Mouse (Mus musculus): Measurements from ENCODE around the gene Rxra.
A peak's percentile ranks its signal among the peaks of the same experiment; 100 is the strongest.

Gene Rxra

GRCm38 (mm10) chr2:27671633-27672091 lies 4.6 kb upstream of the Rxra start:
- no peak for DNase-seq

GRCm38 (mm10) chr2:27676478-27677325 lies 462 bp downstream of the Rxra start:
- peak; percentile 39 for DNase-seq

- DNase-seq = peak; percentile 35
Measured at GRCm38 (mm10) chr2:27677411-27678310, 1.4 kb downstream of the Rxra start.

- no peak for DNase-seq
Measured at GRCm38 (mm10) chr2:27678331-27678730, 2.1 kb downstream of the Rxra start.

DNA sequence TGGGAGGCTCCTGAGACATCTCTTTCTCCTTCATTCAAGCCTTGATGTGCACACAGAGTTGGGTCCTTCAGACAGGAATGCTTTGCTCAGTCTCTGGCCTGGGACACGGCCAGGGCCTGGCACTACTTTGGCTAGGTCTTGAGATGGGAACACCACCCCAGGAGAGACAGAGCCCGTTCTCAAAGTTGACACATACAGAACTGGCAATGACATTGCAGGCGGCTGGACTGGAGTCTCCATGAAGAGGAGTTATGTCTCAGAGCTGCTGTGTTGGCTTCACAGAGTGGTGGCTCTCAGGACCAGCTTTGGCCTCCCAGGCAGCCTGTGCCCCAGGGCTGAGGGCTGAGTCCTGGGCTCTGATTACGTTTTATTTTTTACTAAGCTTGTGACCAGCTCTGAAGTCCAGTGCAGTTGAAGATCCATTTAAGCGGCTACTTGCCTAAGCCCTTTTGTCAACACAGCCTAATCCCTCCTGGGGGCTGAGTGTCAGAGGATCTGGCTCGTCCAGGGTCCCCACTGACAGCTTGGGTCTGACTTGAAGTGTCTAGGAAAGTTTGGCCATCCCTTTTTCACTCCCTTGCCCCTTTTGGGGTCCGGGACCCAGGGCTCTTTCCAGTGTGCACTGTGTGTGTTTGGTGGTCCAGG lies 2.7 kb downstream of the Rxra start:
- DNase-seq = no peak

- no peak for DNase-seq
Measured at GRCm38 (mm10) chr2:27679621-27680025, 3.4 kb downstream of the Rxra start.

- no peak for DNase-seq
Measured at GRCm38 (mm10) chr2:27680058-27680457, 3.8 kb downstream of the Rxra start.

DNA sequence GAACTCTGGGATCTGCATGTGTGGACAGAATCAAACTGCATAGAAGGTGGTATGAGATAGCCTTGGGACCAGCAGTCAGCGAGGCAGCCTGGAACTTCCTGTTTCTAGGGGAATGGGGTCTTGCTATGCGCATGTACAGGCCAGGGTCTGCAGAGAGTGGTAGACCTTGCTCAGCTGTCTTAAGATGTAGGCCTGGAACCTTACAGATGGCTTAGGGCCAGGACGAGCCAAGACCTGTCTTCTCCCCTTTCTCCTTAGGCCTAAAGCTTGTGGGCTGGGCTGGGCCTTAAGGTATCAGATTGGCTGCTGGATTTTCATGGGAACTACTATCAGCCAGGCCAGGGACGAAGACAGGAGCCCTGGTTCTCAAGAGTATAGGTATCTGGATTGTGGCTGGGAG lies 4.4 kb downstream of the Rxra start:
- DNase-seq = no peak

DNA sequence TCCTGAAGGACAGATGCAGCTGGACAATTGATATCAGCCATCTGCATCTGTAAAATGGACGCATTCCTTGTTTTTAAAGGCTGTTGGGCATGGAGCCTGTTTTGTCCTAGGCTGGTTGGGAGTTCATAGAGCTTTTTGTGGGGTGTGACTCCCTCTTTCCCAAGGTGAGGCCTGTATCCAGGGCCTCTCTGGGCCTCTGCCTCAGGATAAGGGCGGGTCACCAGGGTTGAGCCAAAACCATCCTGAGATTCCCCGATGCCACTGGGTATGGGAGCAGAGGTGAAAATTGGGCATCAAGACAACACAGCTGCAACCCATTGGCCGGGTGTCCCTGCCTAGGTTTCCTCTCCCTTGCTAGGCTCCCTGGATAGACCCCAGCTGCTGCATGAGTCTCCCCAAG lies 5.2 kb downstream of the Rxra start:
- DNase-seq = no peak

DNA sequence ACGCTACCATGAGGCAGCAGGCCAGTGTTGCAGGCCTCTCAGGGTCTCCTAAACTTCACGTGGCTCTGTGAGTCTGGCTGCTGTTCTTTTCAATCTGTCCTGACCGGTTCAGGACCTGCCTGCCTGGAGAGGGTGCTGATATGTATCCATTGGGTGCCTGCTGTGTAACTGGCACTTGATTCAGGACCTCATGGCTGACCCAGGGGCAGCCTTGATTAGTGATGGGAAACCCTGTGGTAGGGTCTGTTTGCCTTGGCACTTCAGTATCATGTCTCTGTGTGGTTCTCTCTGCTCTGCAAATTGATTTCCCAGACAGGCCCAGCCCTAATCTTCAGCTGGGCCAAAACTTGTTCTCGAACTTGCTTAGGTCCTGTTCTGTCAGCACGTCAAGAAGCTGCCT lies 5.9 kb downstream of the Rxra start:
- DNase-seq = no peak

- no peak for DNase-seq
Measured at GRCm38 (mm10) chr2:27684017-27684657, 7.9 kb downstream of the Rxra start.

- DNase-seq = no peak
Measured at GRCm38 (mm10) chr2:27685917-27686316, 9.7 kb downstream of the Rxra start.

DNA sequence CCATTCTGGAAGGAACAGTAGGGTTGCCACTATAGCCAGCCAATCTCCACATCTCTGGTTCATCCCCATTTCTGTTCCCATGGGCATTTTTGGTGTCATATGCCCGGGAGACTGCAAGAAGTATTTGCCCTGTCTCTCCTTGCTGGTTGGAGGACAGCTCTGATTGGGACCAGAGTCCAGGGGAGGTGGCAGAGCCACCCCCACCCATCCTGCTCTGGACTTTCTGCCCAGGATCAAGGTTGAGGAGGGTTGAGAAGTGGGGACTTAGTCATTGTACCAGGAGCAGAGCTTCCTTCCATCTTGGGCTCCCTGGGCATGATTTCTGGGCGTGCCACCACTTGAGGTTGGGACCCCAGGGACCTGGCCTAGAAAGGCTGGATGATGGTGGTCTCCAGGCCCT lies 10.1 kb downstream of the Rxra start:
- DNase-seq = no peak

DNA sequence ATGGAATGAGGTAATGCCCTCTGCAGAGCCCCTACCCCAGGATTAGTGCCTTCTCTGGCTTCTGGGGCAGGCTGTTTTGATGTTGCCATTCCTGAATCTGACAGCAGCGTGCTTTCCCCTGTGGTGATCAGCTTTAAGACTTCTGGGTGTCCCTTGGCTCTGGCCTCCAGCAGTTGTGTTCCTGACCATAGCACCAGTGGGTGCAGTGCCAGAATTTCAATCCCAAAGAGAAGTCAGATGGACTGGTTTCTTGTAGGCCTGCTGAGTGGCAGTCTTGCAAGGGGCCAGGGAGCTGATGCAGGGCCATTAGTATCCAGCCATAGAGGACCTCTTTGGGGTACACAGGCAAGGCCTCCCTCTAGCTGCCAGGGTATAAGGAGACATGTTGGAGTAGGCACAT lies 10.8 kb downstream of the Rxra start:
- DNase-seq = no peak

DNA sequence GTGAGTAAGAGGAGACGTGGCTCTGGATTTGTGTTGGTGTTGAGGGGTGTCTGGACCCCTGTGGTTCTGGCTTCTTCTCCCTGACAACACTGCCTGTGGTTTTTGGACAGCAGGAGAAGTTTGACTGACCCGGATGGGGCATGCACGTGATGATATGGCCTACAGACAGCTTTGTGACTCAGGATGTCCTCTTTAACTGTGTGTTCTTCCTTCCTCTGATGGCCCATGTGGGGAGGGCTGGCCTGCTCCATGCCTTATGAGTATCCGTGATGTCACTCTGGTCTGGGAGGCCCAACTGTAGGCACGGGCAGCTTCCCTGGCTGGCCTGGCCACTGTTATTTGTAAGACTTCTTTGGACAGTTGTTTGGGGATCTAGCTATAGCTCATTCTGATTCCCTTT lies 11.7 kb downstream of the Rxra start:
- DNase-seq = no peak

DNA sequence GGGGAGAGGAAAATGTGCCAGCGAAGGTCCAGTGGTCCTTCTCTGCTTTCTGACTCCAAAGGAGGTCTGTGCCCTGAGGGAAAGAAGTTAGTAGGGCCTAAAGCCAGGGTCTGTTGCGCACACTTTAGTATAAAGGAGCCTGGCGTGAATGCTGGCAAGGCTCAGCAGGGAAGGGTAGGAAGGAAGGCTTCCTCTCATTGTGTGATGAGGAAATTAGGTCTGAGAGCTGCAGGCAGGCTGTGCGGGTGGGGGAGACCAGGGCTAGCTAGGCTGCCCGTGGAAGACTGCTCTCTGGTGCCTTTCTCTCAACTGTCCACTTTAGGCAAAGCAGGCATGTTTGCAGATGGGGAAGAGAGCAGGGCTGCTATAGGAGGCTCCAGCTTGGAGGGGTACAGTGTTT lies 14.5 kb downstream of the Rxra start:
- no peak for DNase-seq

DNA sequence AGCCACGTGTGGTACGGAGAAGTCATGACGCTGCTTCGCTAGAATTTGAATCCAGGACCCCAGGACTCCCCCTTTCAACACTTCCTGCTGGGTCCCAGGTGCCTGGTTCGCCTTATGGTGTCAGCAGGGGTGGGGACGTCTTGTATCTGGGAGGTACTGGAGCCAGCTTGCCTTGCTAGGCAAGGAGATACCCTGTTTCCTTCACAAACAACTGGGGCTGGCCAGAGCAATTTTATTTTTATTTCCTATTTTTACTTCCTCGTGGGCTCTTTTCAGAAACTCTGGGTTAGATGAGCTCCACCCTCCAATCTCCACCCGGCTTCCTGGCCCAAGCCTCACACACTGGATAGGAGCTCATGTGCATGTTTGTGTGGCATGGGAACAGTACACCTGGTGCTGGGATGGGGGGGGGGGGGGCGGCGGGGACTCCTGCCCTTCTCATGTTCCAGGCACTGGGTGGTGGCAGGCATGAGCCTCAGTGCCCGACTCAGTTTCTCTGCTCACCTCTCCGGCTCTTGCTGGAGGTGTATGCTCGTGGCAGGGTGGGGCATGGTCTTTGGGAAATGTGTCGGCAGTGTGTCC lies 15.0 kb downstream of the Rxra start:
- no peak for DNase-seq

GRCm38 (mm10) chr2:27692608-27693007 lies 16.4 kb downstream of the Rxra start:
- no peak for DNase-seq

DNA sequence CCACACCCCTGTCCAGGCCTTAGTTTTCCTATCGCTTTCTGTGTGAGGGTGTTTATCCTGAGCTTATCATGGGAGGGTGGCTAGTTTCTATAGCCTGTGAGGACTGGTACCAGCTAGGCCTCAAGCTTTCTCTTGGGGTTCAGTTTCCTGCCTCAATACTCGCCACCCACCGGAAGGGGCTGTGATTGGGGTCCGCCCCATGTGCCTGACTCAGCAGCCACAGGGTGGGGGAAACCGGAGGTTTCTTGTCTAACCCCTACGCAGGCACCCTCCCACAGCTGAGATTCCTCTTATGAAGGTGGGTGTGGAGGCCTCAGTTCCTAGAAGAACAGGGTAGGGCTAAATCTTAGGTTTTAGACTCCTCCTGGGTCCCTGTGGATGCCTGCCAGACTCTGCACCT lies 17.4 kb downstream of the Rxra start:
- no peak for DNase-seq

DNA sequence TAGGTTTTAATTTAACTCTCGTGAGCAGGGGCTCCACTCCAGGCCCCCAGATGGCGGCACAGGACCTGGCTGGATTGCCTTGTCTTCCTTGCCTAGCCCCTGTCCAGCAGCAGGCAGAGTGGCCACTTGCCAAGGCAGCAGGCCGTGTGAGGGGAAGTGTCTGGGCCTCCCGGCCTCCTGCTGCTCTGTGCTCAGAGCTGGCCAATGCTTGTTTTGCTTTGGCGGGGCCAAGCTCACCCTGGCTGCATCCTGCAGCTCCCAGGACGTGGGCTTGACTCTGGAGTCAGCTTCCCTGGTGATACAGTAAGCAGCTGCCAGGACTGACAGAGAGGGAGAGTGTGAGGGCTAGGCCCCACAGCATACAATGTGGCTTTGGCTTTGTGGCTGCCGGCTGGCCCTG lies 23.3 kb downstream of the Rxra start:
- peak; percentile 73 for DNase-seq

GRCm38 (mm10) chr2:27702283-27702682 lies 26.0 kb downstream of the Rxra start:
- DNase-seq = no peak

GRCm38 (mm10) chr2:27702904-27703666 lies 26.8 kb downstream of the Rxra start:
- no peak for DNase-seq

All from cerebellum, adult 11 months (tissue).